Mouse (Mus musculus): ENCODE measurements around the gene Bnip3. TPM values are rescaled to one million over a fixed set of nuclear protein-coding genes. Genes with fewer than 3 reads are reported as not detected.

Bnip3 gene
- polyA plus RNA-seq, 1 experiment from 2014 or later = 113 TPM

DNA sequence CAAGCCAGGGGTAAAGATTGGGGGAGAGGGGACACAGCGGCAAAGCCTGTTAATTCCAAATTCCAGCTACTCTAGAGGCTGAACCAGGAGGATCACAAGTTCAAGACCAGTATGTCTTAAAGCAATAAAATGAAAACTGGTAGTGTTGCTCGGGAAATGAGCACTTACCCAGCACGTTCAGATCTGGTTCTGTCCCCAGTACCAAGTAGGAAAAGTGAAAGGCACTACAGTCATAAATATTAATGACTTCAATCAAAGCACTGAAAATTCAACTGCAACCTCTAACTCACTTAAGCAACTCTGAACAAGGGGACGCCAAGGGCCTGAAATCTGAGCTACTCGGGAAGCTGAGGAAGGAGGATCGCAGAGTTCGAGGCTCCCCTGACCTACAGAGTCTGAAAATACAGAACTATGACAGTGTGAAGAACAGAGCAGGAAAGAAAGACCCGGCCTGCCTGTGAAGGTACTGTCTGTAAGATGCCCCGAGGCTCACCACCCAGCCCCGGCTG is 497 bp downstream of the Bnip3 start:
- peak overlapping the region; percentile 92 for H3K4me2 ChIP-seq (replicated peaks; ENCODE audit: low read depth)
- no peaks in the 10 kb centered on the region for H3K27me3 ChIP-seq (ENCODE audit: control insufficient read depth, insufficient read depth, low read length)
- no peaks in the 10 kb centered on the region for H3K36me3 ChIP-seq (ENCODE audit: control insufficient read depth, insufficient read depth, low read length)
- WGBS = 11% methylated on average over 10 of the region's 10 CpGs
- H3K27ac ChIP-seq (replicated peaks) = peak overlapping the region; percentile 86
- no peaks in the 10 kb centered on the region for H3K9me3 ChIP-seq (ENCODE audit: control insufficient read depth, low read length)
- peak overlapping the region; percentile 79 for H3K4me3 ChIP-seq (ENCODE audit: low read depth, low read length)
- H3K4me1 ChIP-seq (replicated peaks; ENCODE audit: control insufficient read depth, insufficient read depth) = 0 out of 2 replicates have a peak, but pooled peaks cover 3% of the 10 kb centered on the region
- no peak for TF ChIP-seq EP300 (optimal IDR thresholded peaks at IDR 0.05)
- TF ChIP-seq CTCF (IDR thresholded peaks at IDR 0.05; ENCODE audit: low read depth) = no peak
- ATAC-seq (ENCODE audit: low FRiP score, low TSS enrichment) = no peak; the same call in 1 of the 2 replicates
- peak overlapping the region; percentile 87 for H3K9ac ChIP-seq (ENCODE audit: low read length)
- no peak for DNase-seq (ENCODE audit: low spot score)

- Histone ChIP-seq H3K27ac (replicated peaks) (peak overlapping the region; percentile 25), H3K4me2 (replicated peaks; ENCODE audit: low read depth) (peak overlapping the region; percentile 92), H3K36me3 (ENCODE audit: control insufficient read depth, insufficient read depth, low read length) (no peaks in the 10 kb centered on the region), H3K9ac (ENCODE audit: low read length) (0 out of 2 replicates have a peak overlapping the region, but pooled peaks have one; percentile 32), H3K27me3 (ENCODE audit: control insufficient read depth, insufficient read depth, low read length) (no peaks in the 10 kb centered on the region), H3K9me3 (ENCODE audit: control insufficient read depth, low read length) (no peaks in the 10 kb centered on the region), H3K4me3 (ENCODE audit: low read depth, low read length) (peak overlapping the region; percentile 79), H3K4me1 (replicated peaks; ENCODE audit: control insufficient read depth, insufficient read depth) (0 out of 2 replicates have a peak, but pooled peaks cover 3% of the 10 kb centered on the region)
- WGBS = 64% methylated on average over 5 of the region's 5 CpGs
- ATAC-seq (ENCODE audit: low FRiP score, low TSS enrichment) (no peak), DNase-seq (ENCODE audit: low spot score) (no peak)
- TF ChIP-seq CTCF (IDR thresholded peaks at IDR 0.05; ENCODE audit: low read depth) (no peak), EP300 (optimal IDR thresholded peaks at IDR 0.05) (no peak)
Measured at GRCm38 (mm10) chr7:138907976-138908375, 1.3 kb downstream of the Bnip3 start.

DNA sequence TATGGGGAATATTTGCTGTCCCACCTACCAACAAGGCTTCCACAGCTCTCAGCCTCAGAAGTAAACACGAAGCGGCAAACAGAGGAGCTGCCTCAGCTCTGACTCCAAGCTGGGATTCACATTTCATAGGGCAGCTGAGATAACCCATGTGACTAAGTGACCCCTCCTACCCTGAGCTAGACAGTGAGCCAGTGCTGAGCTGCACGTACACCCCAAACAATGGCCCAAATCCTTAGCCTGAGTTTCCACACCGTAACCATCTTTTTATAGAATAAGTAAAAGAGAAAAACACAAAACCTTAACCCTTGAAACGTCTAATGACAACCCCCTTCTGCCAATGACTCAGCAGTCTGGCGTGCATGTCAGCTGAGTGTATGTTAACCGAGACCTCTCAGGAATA is 2.3 kb downstream of the Bnip3 start:
- 0 out of 2 replicates have a peak, but pooled peaks cover 3% of the 10 kb centered on the region for H3K4me1 ChIP-seq (replicated peaks; ENCODE audit: control insufficient read depth, insufficient read depth)
- no peaks in the 10 kb centered on the region for H3K9me3 ChIP-seq (ENCODE audit: control insufficient read depth, low read length)
- no peaks in the 10 kb centered on the region for H3K36me3 ChIP-seq (ENCODE audit: control insufficient read depth, insufficient read depth, low read length)
- ATAC-seq (ENCODE audit: low FRiP score, low TSS enrichment) (peak; percentile 80), DNase-seq (ENCODE audit: low spot score) (peak; percentile 58)
- no peak overlapping the region for H3K9ac ChIP-seq (ENCODE audit: low read length)
- H3K27ac ChIP-seq (replicated peaks) = no peak overlapping the region
- TF ChIP-seq CTCF (IDR thresholded peaks at IDR 0.05; ENCODE audit: low read depth) (no peak), EP300 (optimal IDR thresholded peaks at IDR 0.05) (no peak)
- WGBS = 4% methylated on average over 7 of the region's 7 CpGs
- H3K4me3 ChIP-seq (ENCODE audit: low read depth, low read length) = no peak overlapping the region
- H3K4me2 ChIP-seq (replicated peaks; ENCODE audit: low read depth) = peak overlapping the region; percentile 42
- no peaks in the 10 kb centered on the region for H3K27me3 ChIP-seq (ENCODE audit: control insufficient read depth, insufficient read depth, low read length)

DNA sequence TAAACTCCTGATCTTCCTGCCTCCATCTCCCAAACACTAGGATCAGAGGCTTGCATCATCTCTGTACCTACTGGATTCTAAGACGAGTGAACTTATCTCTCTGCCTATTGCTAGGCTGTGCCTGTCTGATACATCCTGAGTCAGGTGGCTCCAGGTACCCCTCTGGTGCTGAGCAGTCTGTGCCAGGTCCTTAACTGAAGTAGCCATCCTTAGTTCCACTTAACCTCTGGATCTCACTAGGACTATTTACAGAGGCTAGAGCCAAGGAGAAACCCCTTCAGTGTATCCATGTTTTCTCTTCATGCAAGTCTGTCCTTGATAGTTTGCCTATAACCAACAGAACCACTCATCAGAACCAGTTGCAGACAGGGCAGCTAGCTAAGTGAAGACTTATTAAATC is 2.9 kb downstream of the Bnip3 start:
- H3K36me3 ChIP-seq (ENCODE audit: control insufficient read depth, insufficient read depth, low read length) = no peaks in the 10 kb centered on the region
- H3K27ac ChIP-seq (replicated peaks) = 0 out of 2 replicates have a peak overlapping the region, but pooled peaks have one; percentile 13
- H3K9ac ChIP-seq (ENCODE audit: low read length) = no peak overlapping the region
- no peak for DNase-seq (ENCODE audit: low spot score)
- H3K4me1 ChIP-seq (replicated peaks; ENCODE audit: control insufficient read depth, insufficient read depth) = 0 out of 2 replicates have a peak, but pooled peaks cover 3% of the 10 kb centered on the region
- 53% methylated on average over 1 of the region's 1 CpGs for WGBS
- H3K4me2 ChIP-seq (replicated peaks; ENCODE audit: low read depth) = peak overlapping the region; percentile 42; the same call in 1 of the 2 replicates
- ATAC-seq (ENCODE audit: low FRiP score, low TSS enrichment) = no peak
- no peaks in the 10 kb centered on the region for H3K27me3 ChIP-seq (ENCODE audit: control insufficient read depth, insufficient read depth, low read length)
- no peak overlapping the region for H3K4me3 ChIP-seq (ENCODE audit: low read depth, low read length)
- TF ChIP-seq EP300 (optimal IDR thresholded peaks at IDR 0.05) = no peak
- no peak for TF ChIP-seq CTCF (IDR thresholded peaks at IDR 0.05; ENCODE audit: low read depth)
- H3K9me3 ChIP-seq (ENCODE audit: control insufficient read depth, low read length) = no peaks in the 10 kb centered on the region

DNA sequence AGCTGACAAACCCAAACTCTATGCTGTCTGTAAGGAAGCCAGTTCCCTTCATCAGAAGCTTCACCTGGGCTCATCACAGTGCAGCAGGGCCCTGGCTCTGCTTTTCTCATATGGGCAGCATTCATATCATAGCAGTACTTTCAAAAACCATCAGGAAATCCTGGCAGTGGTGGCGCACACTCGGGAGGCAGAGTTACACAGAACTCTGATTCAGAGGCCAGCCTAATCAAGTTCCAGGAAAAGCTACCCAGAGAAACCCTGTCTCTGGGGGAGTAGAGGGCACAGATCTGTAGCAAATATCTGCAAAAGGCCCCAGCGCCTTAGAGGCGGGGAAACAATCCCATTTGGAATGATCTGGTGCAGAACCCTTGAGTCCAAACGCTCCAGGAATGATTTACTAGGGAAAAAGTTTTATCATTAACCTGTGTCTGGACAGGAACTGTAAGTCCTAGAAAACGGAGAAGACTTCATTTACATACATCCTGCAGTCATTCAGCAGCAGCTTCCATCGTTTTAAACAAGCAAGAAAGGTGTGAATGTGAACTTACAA is 5.4 kb downstream of the Bnip3 start:
- no peak for DNase-seq (ENCODE audit: low spot score)
- Histone ChIP-seq H3K27me3 (ENCODE audit: control insufficient read depth, insufficient read depth, low read length) (no peaks in the 10 kb centered on the region), H3K4me1 (replicated peaks; ENCODE audit: control insufficient read depth, insufficient read depth) (0 out of 2 replicates have a peak, but pooled peaks cover 3% of the 10 kb centered on the region), H3K9ac (ENCODE audit: low read length) (no peak overlapping the region), H3K4me3 (ENCODE audit: low read depth, low read length) (no peak overlapping the region), H3K36me3 (ENCODE audit: control insufficient read depth, insufficient read depth, low read length) (no peaks in the 10 kb centered on the region), H3K27ac (replicated peaks) (no peak overlapping the region), H3K9me3 (ENCODE audit: control insufficient read depth, low read length) (no peaks in the 10 kb centered on the region), H3K4me2 (replicated peaks; ENCODE audit: low read depth) (no peak overlapping the region)
- no peak for ATAC-seq (ENCODE audit: low FRiP score, low TSS enrichment)
- TF ChIP-seq CTCF (IDR thresholded peaks at IDR 0.05; ENCODE audit: low read depth) = no peak
- no peak for TF ChIP-seq EP300 (optimal IDR thresholded peaks at IDR 0.05)
- 53% methylated on average over 7 of the region's 7 CpGs for WGBS

DNA sequence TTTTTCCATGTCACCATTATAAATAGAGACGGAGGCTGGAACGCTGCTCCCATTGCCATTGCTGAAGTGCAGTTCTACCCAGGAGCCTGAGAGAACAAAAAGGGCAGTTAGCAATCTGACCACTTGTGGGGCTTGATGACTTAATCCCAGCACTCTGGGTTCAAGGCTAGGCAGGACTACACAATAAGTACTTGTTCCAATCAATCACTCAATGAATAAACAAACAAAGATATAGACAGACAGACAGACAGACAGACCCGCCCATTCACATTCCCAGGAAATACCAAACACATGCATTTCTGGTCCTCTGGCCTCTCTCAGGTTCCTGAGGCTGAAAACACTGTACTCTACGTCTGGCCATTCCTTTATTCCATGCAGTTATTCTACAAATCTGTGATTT is 10.6 kb downstream of the Bnip3 start:
- ATAC-seq (ENCODE audit: low FRiP score, low TSS enrichment) (no peak), DNase-seq (ENCODE audit: low spot score) (no peak)
- Histone ChIP-seq H3K9me3 (ENCODE audit: control insufficient read depth, low read length) (no peaks in the 10 kb centered on the region), H3K4me3 (ENCODE audit: low read depth, low read length) (no peak overlapping the region), H3K27ac (replicated peaks) (no peak overlapping the region), H3K4me1 (replicated peaks; ENCODE audit: control insufficient read depth, insufficient read depth) (no peaks in the 10 kb centered on the region), H3K27me3 (ENCODE audit: control insufficient read depth, insufficient read depth, low read length) (no peaks in the 10 kb centered on the region), H3K4me2 (replicated peaks; ENCODE audit: low read depth) (no peak overlapping the region), H3K36me3 (ENCODE audit: control insufficient read depth, insufficient read depth, low read length) (peaks cover 9% of the 10 kb centered on the region), H3K9ac (ENCODE audit: low read length) (no peak overlapping the region)
- 68% methylated on average over 4 of the region's 4 CpGs for WGBS
- TF ChIP-seq CTCF (IDR thresholded peaks at IDR 0.05; ENCODE audit: low read depth) = no peak

Data from stomach, postnatal 0 days (tissue).